Mouse (Mus musculus) embryo, embryonic 11 days (tissue): Measurements from ENCODE around the gene Cltc.

ENCODE experiments used
- DNase-seq: peaks from one replicate; pipeline ENCODE4 v3.0.0-alpha.2; 2015

Cltc gene

DNA sequence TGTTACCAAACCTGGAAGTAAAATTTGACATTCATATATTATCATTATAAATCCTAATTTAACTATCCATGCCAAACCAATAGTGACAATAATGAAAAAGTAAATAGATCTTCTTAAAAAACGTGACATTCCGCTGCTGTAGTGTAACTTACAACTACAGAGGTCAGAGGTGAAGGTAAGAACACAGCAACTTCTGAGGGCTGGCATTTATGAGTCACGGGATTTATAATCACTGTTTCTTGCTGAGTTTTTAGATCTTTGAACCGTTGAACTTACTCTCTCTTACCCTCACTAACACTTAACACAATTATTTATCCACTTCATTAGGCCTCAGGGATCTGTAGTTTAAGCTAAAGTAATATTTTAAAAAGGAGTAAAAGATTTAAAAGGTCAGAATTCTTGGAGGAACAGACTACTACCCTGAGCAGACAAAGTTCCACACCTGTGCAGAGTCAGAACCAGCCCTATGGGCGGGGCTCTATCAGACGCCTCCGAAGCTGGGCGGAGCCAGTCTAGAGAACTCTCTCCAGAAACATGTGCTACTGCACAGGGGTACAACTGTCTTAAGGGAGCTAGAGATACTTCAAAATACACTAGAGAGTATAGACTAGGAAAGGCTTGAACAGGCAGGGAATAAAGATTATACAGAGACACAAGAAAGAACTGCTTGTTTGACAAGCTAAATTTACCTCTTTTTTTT, 19.9 kb downstream of the Cltc start:
- DNase-seq: no peak

DNA sequence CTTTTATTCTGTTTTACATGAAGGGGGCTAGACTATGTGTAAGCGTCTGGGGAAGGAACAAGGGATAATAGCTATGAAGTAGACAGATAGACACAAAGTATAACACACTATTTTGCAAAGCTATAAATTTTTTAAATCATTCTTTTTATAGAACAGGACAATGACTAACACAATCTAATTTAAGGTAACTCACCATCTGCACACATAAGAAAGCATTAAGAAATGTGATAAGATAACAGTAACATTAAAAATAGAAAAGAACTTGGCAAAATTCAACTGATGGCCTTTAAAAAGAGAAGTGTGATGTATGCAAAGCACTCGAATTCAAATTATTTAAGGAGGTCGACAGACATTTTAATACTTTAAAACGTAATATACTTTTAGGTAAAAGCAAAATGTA, 22.4 kb downstream of the Cltc start:
- DNase-seq: no peak

DNA sequence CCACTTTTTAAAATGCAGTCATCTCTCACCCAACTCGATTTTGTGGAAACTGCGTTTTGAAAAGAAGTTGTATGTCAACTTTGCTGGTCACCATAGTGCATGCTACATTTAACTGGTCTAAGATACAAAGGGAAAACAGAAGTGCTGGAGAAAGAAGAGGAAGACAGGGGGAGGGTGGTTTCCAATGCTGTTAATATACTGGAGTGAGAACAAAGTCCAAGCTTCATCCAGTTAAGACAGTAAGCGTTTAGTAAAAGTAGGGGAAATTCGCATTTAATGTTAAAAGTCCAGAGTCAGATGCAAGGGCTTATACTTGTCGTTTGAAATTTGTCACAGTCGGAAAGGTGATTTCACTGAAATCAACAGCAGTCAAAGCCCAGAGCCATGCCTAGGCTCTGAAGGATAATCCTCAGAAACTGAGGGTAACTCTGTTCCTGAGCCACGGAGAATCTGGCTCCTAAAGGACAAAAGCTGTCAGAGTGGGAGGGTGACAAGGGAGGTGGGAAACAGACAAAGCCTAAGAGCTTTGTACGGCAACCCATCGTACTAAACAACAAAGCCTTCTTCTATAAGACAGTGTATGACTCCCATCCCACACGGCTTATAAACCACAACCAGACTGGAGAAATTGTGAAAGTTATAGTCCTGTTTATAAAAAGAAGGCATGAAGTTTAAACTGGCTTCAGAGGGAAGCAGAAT, 23.0 kb downstream of the Cltc start:
- no peak for DNase-seq

DNA sequence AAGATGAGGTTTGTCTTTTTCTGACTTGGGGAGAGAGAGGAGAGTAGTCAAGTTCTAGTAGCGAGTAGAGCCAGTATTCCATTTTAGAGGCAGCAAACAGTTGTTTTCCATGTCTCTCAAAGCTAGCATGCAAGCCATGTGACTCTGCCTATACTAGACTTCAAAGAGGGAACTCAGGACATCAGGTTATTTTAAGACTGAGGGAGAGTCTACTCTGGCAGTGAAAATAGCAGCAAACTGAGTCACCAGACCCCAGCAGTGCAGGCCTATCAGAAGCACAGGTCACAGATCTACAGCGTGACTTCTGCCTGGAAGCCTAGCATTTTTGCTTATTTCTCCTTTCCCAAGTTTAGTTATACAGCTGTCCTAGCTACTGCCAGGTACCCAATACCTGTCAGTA, 25.9 kb downstream of the Cltc start:
- DNase-seq: no peak

DNA sequence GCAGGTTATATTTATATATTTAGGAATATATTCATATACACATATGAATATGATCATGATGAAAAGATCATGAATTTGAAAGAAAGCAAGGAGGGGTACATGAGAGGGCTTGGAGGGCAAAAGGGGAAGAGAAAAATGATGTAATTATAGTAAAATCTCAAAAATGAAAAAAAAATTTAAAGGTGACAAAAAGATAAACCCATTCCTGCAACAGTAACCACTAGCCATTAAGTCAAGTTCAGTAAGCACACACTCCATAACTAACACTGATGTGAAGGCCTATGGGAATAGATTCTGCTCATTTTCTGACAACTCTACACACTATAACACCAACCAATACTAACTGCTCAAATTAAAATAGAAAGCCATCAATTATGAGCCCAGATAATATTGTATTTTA, 31.8 kb downstream of the Cltc start:
- no peak for DNase-seq

DNA sequence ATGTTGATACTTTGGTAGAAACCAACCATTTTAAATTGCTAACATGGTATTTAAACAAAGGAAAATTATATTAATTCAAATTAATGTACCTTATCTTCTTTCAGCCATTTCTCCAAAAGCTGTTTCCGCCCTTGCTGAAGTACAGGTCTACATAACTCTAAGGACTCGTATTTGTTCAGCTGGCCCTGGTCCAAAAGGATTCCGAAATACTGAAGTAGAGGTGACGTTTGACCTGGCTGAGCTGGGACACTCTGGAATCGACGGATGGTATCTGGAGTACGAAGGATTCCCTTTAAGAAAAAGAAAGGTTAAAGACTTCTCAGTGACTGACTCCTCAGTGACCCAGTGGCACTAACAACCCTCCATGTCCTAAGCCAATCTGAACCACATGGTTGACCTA, 32.4 kb downstream of the Cltc start:
- no peak for DNase-seq

DNA sequence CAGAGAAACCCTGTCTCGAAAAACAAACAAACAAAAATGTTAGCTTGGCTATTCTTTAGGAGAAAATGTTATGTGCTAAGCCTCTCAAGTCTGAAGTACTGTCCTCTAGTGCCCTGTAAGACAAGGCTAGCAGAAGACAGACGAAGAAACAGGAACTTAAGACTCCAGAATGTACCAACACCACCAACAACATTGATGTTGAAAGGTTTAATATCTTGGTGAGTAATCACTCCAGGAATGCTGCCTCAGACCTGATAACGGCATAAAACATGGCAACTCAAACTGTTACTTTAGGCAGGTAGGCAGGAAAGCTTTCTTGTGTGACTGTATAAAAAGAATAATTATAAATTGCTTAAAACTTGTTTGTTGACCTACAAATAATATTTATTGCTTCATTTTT, 33.4 kb downstream of the Cltc start:
- DNase-seq: no peak

DNA sequence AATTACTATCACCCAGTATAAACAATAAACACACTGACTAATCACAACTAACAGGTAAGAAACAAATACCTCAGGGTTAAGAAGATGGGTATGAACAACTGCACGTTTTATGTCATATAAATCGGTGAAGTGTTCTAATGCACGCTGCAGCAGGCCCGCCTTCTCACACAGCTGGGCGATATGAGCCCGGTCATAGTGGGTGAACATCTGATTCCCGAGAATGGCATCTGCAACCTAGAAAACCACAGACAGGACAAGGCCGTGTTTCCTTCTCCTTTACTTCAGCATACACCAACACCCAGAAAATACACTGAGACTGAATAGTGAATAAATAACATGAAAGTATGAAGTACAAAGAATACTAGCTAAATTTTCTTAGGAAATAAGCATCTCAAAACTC, 38.0 kb downstream of the Cltc start:
- DNase-seq: no peak

DNA sequence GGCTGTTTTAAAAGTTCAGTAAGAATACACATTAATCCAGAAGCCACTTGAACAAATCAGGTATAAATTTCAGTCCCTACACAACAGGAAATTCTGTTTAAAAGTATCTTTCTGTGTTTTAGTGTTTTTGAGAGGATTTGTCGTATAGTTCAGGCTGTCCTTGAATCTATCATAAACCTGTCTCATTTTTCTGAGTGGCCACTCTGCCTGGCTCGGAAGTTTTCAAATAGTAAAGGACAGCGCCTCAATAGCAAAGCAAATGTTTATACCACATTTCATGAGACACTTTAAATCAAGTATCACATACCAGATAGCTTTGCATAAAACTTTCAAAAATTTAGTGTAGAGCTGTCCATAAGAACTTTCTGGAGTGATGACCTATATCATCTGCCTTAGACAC, 39.0 kb downstream of the Cltc start:
- DNase-seq: no peak

DNA sequence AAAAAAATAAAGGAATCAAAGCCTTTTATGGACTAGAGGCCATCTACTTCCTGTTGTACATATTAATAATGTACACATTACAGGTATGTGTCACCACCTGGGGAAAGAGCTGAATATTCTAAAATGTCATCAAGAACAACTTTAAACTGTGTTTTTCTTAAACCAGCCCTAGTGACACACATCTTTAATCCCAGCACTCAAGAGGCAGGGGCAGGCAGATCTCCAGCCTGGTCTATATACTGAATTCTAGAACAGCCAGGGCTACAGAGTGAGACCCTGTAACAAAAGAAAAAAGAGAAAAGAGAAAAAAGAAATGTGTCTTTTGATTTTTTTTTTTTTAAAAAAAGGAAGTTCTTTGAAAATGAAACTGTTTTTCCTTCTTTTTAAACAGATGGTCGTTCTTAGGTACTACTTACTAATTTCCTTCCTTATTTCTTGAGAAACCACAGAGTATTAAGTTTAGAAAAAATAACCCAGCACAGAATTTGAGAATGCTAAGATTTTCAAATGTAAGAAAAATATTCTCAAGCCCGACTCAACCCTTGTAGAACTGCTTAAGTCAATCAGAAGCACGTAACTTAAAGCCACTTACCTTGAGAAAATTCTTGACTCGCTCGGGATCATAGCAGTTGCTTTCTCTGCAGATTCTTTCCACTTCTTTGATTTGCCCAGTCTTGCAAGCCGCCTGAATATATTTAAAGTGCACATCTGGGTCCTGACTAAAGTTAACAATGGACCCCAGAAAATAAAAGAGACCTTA, 39.9 kb downstream of the Cltc start:
- DNase-seq: no peak

DNA sequence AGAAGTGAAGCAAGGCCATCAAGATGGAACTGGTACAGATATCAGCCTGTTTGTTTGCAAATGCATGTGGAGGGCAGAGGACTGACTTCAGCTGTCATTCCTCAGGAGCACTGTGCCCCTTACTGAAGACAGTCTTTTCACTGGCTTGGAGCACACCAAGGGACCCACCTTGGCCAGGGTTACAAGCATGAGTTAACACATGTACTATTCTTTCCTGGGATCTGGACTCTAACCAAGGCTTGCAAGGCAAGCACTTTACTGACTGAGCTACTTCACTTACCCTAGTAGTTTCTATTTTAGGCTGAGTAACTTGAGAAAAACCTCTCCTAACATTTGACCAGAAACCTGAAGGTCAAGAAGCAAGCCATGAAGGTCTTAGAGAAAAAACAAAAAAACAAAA, 42.8 kb downstream of the Cltc start:
- DNase-seq: no peak

DNA sequence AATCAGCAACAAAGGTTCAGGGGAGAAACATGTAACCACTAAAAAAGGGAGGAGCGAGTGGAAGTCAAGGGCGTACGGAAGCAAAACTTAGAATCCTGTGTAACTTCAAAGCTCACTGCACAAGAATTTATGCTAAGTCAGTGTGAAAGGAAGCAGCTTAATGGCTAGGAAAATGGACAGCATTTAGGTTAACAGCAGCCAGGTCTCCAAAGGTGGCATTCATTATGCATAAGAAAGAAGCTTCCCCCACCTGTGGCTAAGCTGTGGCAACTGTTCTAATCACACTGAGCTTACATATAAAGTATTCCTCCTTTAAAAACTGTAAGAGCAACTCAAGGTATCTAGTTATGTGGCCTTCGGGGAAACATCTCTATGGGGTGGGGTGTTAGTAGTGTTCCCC, 56.2 kb downstream of the Cltc start:
- DNase-seq: no peak

DNA sequence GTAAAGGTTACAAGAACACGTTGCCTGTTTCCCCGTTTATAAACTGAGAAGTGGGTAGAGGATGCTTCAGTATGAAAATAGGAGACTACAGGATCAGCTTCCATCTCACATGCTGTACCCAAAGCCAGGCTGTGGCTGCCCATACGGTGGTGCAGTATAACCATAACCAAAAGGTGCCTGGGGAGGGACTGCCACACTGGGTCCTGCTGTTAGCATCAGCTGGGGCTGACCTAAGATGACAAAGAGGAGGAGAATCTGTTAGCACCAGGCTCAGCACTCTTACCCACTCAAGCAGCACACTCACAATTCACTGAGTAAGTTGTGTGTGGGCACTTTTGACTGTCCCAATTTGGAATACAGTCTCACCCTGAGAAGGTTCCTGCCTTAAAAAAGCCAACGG, 61.9 kb downstream of the Cltc start:
- DNase-seq: no peak

DNA sequence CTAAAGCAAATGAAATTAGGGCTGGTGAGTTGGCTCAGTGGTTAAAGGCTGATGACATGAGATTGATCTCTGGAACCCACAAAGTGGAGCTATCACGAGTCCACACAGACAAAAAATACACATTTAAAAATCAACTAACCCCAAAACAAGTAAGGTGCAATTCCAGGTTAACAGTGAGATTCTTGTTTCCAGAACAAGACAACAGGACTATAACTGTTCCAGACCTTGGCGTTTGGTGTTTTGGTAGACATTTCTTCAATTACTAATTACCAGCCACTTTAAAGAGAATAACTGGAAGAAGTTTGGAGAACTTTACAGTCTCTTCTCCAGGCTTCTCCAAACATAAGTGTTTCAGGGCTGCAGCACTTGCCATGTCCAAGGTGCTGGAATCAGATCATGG, 64.8 kb downstream of the Cltc start:
- no peak for DNase-seq

DNA sequence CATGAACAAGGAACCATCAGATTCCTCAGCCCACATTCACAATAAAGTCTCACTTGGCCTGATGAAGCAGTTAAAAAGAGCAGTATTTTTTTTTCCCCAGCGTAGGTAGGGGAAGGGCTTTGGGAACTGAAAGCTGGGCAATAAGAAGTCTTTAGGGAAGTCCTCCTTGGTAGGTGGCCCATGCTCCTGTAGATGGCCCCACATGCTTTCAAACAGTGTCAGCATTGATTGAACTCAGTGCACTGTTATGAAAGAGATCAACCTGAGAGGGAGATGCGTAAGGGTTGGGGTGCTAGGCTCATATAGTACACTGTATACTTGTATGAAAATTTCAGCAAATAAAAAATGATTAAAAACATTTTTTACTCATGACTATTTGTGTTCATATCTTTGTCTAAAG, 65.4 kb downstream of the Cltc start:
- DNase-seq: no peak

DNA sequence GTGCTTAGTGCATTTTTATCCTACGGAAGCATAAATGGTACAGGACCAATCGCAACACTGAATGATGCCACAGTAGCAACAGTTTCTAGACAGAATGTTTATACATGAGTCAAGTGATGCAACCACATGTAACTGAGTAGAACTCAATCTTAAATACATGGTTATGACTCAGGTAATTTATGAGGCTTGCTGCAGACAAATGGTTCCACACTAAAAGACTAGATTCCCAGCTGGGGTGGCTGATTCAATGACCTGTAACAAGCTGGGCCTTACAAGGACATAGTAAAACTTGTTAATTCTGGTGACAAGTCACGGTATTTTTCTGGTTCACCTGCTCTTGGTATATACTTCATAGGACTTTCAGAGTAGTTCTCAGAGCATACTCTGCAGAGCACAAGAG, 65.9 kb downstream of the Cltc start:
- DNase-seq: no peak

DNA sequence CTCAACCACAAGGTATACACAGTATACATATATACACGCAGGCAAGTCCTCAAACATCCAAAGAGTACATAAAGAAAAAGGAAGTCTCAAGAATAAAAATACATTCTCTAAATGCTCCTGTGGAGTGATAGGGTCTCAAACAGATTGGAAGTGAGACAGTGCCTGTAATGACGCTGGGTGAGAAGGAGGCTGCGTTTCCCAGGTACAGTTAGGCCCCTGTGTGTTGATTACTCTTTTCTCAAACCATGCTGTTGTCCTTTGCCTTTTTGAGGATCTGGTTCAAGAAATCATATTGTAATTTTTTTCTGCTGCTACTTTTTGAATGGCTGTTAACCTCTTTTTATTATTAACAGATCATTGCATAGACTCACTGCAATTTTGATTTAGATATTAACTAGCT, 67.0 kb downstream of the Cltc start:
- DNase-seq: no peak

DNA sequence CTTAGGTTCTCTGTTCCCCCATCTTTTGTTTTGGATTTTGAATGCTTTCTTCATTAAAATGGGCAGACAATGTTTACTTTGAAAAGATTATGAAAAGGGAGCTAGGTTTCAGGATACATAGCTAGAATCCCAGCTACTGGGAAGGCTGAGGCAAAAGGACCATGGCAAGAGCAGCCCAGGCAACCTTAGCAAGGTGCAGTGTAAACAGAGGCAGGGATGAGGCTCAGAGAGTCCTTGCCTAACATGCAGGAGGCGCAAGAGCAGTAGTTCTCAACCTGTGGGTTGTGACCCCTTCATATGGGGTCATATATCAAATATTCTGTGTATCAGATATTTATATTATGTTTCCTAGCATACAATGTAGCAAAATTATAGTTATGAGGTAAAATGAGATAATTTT, 72.0 kb downstream of the Cltc start:
- no peak for DNase-seq

DNA sequence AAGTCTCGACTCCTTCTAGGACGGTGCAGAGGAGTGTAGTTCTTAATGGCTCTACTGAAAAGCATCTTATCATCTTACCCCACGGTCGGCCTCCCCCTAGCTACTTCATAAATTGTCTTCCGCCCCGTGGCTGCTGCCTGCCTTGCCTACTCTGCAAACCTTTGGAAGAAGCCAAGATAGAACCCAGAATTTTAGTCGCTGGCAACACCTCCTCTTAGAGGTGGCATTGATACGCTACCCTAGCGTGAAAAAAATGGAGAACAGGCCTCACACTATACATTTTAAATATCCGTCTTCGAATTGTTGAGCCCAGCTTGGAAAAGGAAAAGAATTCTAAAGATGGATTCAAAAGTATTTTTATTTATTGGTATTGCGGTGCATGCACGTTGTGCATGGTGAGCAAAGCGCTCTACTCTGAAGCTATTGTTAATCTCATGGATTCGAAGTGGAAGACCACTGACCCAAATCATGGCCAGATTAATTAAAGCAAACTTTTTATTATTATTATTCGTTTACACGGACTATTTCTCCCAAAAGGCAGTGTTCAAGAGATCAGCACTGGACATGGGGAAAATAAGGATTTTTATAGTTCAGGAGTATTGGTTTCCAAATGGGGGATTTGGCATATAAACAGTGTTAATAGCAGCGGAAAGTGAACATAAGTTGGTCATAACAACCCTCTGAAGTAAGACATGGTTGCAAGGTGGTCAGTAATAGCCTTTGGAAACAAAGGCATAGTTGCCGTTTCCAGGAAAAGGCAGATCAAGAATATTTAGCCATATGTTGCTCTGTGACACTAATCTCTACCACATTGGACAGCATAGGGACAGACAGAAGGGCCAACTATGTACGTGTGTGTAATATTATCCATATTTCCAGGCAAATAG, 73.0 kb downstream of the Cltc start:
- DNase-seq: no peak

DNA sequence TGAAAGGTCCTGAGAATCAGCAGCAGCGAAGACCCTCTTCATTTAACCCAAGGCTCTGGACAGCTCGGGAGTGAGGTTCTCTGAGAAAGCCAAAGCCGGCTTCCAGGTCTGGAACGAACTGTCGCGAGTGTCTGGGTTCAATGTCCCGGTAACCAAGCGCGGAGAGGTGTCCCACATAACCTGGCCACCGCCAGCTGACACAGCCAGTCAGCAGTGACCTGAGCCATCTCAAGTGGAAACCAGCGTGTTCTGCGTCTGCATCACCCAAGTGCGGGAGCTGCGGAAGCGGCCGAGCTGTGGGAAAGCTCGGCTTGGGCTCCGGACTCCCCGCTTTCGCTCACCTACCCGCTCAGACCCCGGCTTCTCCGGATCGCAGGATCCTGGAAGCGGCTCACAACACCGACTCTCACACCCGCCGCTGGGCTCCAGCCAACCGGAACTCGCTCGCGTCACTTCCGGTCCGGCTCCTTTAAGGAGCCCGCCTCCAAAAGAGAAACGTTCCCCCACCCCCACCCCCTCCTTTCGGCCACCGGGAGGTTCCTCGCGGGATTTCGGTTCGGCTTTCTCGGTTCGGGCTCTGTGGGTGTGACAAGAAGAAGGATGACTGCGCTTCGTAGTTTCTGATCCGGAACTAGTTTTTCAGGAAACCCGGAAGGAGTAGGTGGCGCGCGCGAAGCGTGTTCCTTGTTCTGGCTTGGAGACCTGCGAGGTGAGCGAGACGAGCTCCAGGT, 73.8 kb downstream of the Cltc start, which contains the start of the genes Vmp1 and Ptrh2:
Gene Vmp1 (minus strand): TSS at position 442 of the 731 bp plus-strand sequence.
Gene Ptrh2 (plus strand): TSS at position 591 of the 731 bp plus-strand sequence.
- peak; percentile 98 for DNase-seq

DNA sequence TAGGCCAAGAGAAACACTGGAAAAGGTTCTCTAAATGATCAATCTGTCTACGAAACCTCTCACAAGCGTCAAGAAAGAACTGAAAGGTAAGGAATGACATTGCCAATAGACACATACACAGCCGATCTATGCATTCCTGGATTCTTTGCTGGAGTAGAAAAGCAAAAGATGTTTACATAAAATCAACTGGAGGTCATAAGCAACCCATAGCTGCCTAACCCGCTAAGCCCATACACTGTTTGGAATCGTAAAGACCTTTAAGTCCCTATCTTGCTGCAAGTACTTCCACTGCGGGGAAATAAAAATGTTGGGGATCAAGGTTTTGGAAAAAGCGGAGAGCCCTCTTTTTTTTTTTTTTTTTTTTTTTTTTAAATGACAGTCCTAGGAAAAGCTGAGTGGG, 74.5 kb downstream of the Cltc start:
- no peak for DNase-seq

DNA sequence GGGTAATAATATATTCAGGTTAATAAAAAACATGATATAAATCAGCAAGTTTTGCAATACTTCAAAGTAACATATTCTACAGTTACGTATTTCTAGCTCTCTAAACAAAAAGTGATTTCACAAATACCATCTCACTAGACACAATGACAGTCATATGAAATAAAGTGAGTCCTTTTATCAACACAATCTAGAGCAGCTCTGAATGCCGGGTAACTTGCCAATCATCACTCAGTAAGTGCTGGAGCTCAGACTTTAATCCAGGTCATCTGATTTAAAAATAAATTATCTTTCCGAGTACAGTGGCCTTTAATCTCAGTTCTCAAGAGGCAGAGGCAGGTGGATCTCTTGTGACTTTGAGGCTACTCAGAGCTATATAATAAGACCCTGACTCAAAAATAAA, 75.9 kb downstream of the Cltc start:
- DNase-seq: no peak
